Mouse (Mus musculus) embryonic facial prominence, embryonic 13.5 days (tissue): ENCODE data around the gene Camk2b. TPM values are rescaled to one million over a fixed set of nuclear protein-coding genes. Genes with fewer than 3 reads are reported as not detected.

Experiments used
- ATAC-seq: fragments of 200-750 bp; cut with Nextera tagmentation; 2 replicates; pipeline ENCODE4 v1.8.0; 2017; ENCODE audit warnings: low read depth; ENCODE audit not compliant: insufficient number of reproducible peaks, insufficient read depth, low FRiP score, low TSS enrichment
- H3K27ac ChIP-seq: fragments of 300-500 bp; sonication (generic); 2 replicates; pipeline ENCODE4 v1.5.1; 2015; ENCODE audit warnings: moderate library complexity, mild to moderate bottlenecking, inconsistent platforms
- H3K27me3 ChIP-seq: fragments of 300-500 bp; sonication (generic); 2 replicates; pipeline ENCODE4 v1.6.1; 2015; ENCODE audit warnings: mild to moderate bottlenecking, inconsistent platforms
- H3K36me3 ChIP-seq: fragments of 300-500 bp; sonication (generic); 2 replicates; pipeline ENCODE4 v1.6.1; 2015; ENCODE audit warnings: mild to moderate bottlenecking, inconsistent platforms
- H3K4me1 ChIP-seq: fragments of 300-500 bp; sonication (generic); 2 replicates; pipeline ENCODE4 v1.6.1; 2015; ENCODE audit warnings: inconsistent platforms
- H3K4me2 ChIP-seq: fragments of 300-500 bp; sonication (generic); 2 replicates; pipeline ENCODE4 v1.6.1; 2015; ENCODE audit warnings: moderate library complexity, mild to moderate bottlenecking, inconsistent platforms
- H3K4me3 ChIP-seq: fragments of 300-500 bp; sonication (generic); 2 replicates; pipeline ENCODE4 v1.5.1; 2015; ENCODE audit warnings: mild to moderate bottlenecking, inconsistent platforms
- H3K9ac ChIP-seq: fragments of 300-500 bp; sonication (generic); 2 replicates; pipeline ENCODE4 v1.6.1; 2015; ENCODE audit warnings: mild to moderate bottlenecking, inconsistent platforms
- H3K9me3 ChIP-seq: fragments of 300-500 bp; sonication (generic); 2 replicates; pipeline ENCODE4 v1.6.1; 2016; ENCODE audit warnings: inconsistent platforms
- WGBS: fragments of 180-500 bp; shearing (Covaris S2); methylation state at CpG from one replicate; pipeline ENCODE4 v1.1.7; 2015; ENCODE audit warnings: mixed read lengths; 5-methylcytosine and 5-hydroxymethylcytosine counted together
- polyA plus RNA-seq: library from polyadenylated mRNA; unstranded; fragments of >200 nt; fragmentation: Nextera tagmentation; extraction: Ambion mirVana; gene quantifications from 2 replicates; pipeline ENCODE4 v1.2.1, GENCODE M21; 2015

Gene Camk2b
- polyA plus RNA-seq, 1 experiment from 2014 or later, result 2.5 TPM

DNA sequence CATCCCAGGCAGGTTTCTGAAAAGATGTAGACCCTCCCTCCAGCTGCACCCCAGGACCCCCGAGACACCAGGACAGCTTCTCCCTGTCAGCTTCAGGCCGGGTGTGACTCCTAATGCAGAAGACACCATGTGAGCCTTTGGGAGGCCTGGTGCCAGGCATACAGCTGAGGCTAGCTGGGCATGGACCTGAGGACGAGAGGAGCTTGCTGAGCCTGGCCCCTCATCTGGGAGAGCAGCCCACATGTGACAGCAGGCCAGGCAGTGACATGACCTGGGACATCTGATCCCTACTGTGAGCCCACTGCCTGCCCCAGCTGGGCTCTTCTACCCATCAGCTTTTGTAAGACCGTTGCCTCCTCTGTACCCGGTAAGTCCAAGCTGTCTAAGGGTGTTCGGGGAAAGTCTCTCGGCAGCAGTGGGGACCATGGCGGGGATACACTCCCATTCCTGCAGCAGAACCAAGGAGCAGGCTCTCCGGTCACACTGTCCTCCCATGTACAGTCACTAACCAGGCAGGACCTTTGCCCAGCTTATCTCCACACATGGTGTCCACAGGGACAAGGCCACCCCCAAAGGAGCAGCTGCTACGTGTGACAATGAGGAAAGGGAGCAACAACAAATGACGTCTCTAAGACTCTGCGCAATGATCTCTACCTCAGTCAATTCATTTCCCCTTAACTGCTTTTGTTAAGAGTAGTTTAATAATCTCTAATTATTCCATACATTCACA, 41.1 kb downstream of the Camk2b start:
- H3K4me1 ChIP-seq, result no peaks in the 10 kb centered on the region
- H3K9ac ChIP-seq, result no peak overlapping the region
- H3K36me3 ChIP-seq, result no peaks in the 10 kb centered on the region
- H3K27me3 ChIP-seq, result no peaks in the 10 kb centered on the region
- no peak for ATAC-seq
- no peak overlapping the region for H3K27ac ChIP-seq
- no peaks in the 10 kb centered on the region for H3K9me3 ChIP-seq
- no peak overlapping the region for H3K4me2 ChIP-seq
- WGBS, result 78% methylated on average over 12 of the region's 12 CpGs
- no peak overlapping the region for H3K4me3 ChIP-seq

GRCm38 (mm10) chr11:6020897-6021839, 45.0 kb downstream of the Camk2b start:
- no peak overlapping the region for H3K27ac ChIP-seq
- no peak overlapping the region for H3K4me3 ChIP-seq
- no peak overlapping the region for H3K9ac ChIP-seq
- H3K27me3 ChIP-seq, result no peaks in the 10 kb centered on the region
- WGBS, result 73% methylated on average over 17 of the region's 17 CpGs
- ATAC-seq, result no peak
- H3K9me3 ChIP-seq, result no peaks in the 10 kb centered on the region
- no peaks in the 10 kb centered on the region for H3K36me3 ChIP-seq
- no peak overlapping the region for H3K4me2 ChIP-seq
- H3K4me1 ChIP-seq, result no peaks in the 10 kb centered on the region

- no peaks in the 10 kb centered on the region for H3K27me3 ChIP-seq
- no peaks in the 10 kb centered on the region for H3K4me1 ChIP-seq
- no peak for ATAC-seq
- H3K36me3 ChIP-seq, result no peaks in the 10 kb centered on the region
- no peak overlapping the region for H3K9ac ChIP-seq
- no peak overlapping the region for H3K4me3 ChIP-seq
- no peak overlapping the region for H3K4me2 ChIP-seq
- no peak overlapping the region for H3K27ac ChIP-seq
- 76% methylated on average over 5 of the region's 5 CpGs for WGBS
- H3K9me3 ChIP-seq, result no peaks in the 10 kb centered on the region
Measured at GRCm38 (mm10) chr11:6020360-6020759, 45.8 kb downstream of the Camk2b start.

GRCm38 (mm10) chr11:6018218-6019010, 47.7 kb downstream of the Camk2b start:
- WGBS, result 65% methylated on average over 7 of the region's 7 CpGs
- H3K9ac ChIP-seq, result no peak overlapping the region
- H3K4me3 ChIP-seq, result no peak overlapping the region
- no peak for ATAC-seq
- H3K9me3 ChIP-seq, result no peaks in the 10 kb centered on the region
- H3K27ac ChIP-seq, result no peak overlapping the region
- H3K27me3 ChIP-seq, result no peaks in the 10 kb centered on the region
- no peaks in the 10 kb centered on the region for H3K36me3 ChIP-seq
- no peak overlapping the region for H3K4me2 ChIP-seq
- no peaks in the 10 kb centered on the region for H3K4me1 ChIP-seq

DNA sequence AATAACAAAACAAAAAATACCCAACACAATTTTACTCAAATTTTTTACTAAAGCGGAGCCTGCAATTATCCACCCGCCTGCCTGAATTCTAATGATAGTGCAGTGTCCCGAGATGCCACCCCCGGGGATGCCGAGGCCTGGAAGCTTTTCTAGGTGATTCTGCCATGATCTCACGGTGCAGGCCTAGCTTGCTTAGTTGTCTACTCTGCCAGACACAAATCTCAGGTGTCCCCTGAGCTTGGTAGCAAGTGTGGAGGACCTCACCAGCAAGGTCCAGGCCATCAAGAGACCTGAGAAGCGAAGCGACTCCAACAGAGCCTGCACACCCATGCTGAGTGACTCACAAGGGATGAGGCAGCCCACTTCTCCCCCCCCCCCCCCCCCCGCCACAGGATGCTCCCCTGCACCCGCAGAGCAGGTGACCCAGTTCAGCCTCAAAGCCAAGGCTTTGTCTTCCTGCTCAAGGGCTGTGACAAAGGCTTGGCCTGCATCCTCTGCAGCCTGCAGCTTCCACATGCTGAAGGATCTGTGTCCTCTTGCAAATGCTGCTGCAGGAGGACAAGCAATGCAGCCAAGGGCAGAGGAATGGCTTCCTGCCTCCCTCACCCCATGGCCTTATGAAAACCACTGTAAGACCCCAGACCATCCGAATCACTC, 48.5 kb downstream of the Camk2b start:
- H3K4me2 ChIP-seq, result no peak overlapping the region
- H3K4me1 ChIP-seq, result no peaks in the 10 kb centered on the region
- H3K27ac ChIP-seq, result no peak overlapping the region
- no peaks in the 10 kb centered on the region for H3K36me3 ChIP-seq
- H3K9me3 ChIP-seq, result no peaks in the 10 kb centered on the region
- 56% methylated on average over 11 of the region's 11 CpGs for WGBS
- no peak for ATAC-seq
- no peak overlapping the region for H3K4me3 ChIP-seq
- H3K27me3 ChIP-seq, result no peaks in the 10 kb centered on the region
- no peak overlapping the region for H3K9ac ChIP-seq

DNA sequence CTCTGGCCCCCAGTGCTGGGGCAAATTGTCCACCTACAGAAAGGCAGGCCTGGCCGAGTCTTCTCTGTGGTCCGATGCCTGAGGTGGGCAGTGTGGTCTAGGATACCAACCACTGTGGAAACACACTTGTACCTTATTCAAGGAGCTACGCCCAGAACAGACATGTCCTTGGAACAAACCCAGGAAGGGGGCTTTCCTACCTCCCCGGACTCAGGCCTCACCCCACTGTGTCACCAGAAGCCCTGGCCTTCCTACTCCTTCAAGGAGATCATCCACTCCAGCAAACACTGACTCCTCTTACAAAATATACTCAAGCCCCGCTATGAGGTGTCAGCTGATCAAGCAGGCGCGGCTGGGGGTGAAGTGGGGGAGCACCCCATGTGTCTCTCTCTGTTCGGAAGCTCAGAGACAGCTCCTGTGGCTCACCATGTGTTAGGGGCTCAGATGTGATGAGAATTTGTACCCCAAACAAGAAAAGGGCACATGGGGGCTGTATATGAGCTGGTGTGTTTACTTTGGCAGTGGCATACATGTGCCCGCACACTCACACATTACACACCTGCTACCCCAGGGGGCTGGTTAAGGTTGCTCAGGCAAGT, 49.3 kb downstream of the Camk2b start:
- no peaks in the 10 kb centered on the region for H3K4me1 ChIP-seq
- H3K4me3 ChIP-seq, result no peak overlapping the region
- H3K9ac ChIP-seq, result no peak overlapping the region
- no peak for ATAC-seq
- H3K27ac ChIP-seq, result no peak overlapping the region
- WGBS, result 66% methylated on average over 9 of the region's 9 CpGs
- H3K27me3 ChIP-seq, result no peaks in the 10 kb centered on the region
- no peaks in the 10 kb centered on the region for H3K36me3 ChIP-seq
- no peak overlapping the region for H3K4me2 ChIP-seq
- H3K9me3 ChIP-seq, result no peaks in the 10 kb centered on the region

- Histone ChIP-seq H3K4me2 (no peak overlapping the region), H3K4me3 (no peak overlapping the region), H3K4me1 (no peaks in the 10 kb centered on the region), H3K36me3 (no peaks in the 10 kb centered on the region), H3K9ac (no peak overlapping the region), H3K27me3 (no peaks in the 10 kb centered on the region), H3K27ac (no peak overlapping the region), H3K9me3 (no peaks in the 10 kb centered on the region)
- 0% methylated on average over 3 of the region's 3 CpGs for WGBS
- no peak for ATAC-seq
Measured at GRCm38 (mm10) chr11:6016368-6016767, 49.8 kb downstream of the Camk2b start.

GRCm38 (mm10) chr11:6015011-6015431, 51.1 kb downstream of the Camk2b start:
- Histone ChIP-seq H3K9ac (no peak overlapping the region), H3K9me3 (no peaks in the 10 kb centered on the region)
- WGBS, result 70% methylated on average over 6 of the region's 6 CpGs

DNA sequence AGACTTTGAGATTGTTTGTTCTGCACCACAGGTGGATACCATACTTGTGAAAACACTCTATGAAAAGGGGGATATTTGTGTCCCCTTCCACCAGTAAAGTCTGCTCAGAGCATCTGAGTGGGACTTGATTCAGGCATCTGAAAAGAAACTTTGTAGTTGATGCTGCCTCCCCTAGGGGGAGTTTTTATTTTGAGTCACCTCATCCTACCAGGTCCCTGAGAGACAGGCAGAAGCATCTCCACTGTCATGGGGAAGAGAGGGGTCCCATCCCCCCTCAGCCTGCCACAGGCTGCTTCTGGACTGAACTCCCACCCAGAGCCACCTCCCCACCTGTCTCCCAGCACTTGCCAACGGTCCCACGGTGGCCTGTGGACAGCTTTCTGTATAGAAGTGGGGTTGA, 52.8 kb downstream of the Camk2b start:
- Histone ChIP-seq H3K9me3 (no peaks in the 10 kb centered on the region), H3K36me3 (no peaks in the 10 kb centered on the region), H3K4me2 (no peak overlapping the region), H3K27me3 (peaks cover 6% of the 10 kb centered on the region), H3K27ac (no peak overlapping the region), H3K4me3 (no peak overlapping the region), H3K4me1 (no peaks in the 10 kb centered on the region), H3K9ac (no peak overlapping the region)
- WGBS, result 51% methylated on average over 2 of the region's 2 CpGs
- no peak for ATAC-seq

More at GRCm38 (mm10) chr11:6015011-6015431, 51.1 kb downstream of the Camk2b start:
- Histone ChIP-seq H3K27ac (no peak overlapping the region), H3K36me3 (no peaks in the 10 kb centered on the region), H3K4me1 (no peaks in the 10 kb centered on the region), H3K4me3 (no peak overlapping the region), H3K27me3 (no peaks in the 10 kb centered on the region), H3K4me2 (no peak overlapping the region)
- no peak for ATAC-seq

DNA sequence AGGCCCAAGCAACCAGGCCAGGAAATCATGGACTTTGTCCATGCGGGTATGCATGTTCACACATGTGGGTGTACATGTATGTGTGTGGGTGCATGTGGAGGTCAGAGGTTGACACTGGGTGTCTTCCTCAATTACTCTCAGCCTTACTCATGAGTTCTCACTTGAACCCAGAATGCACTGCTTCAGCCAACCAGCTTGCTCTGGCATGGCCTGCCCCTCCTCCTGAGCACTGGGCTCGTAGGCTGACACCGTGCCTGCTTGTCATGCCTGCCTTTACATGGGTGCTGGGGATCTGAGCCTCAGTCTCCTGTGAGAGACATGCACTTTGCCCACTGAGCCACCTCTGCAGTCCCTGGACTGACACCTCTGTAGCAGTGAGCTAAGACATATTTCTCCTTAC, 54.3 kb downstream of the Camk2b start:
- Histone ChIP-seq H3K9me3 (no peaks in the 10 kb centered on the region), H3K36me3 (no peaks in the 10 kb centered on the region), H3K9ac (no peak overlapping the region), H3K4me3 (no peak overlapping the region), H3K27me3 (peaks cover 6% of the 10 kb centered on the region), H3K27ac (no peak overlapping the region), H3K4me2 (no peak overlapping the region), H3K4me1 (no peaks in the 10 kb centered on the region)
- no peak for ATAC-seq
- 93% methylated on average over 3 of the region's 3 CpGs for WGBS
